Mouse (Mus musculus) heart, embryonic 12.5 days (tissue): Measurements from ENCODE around the gene Efemp1. TPM values are rescaled to one million over a fixed set of nuclear protein-coding genes. Genes with fewer than 3 reads are reported as not detected.
A peak's percentile ranks its signal among the peaks of the same experiment; 100 is the strongest.

ENCODE experiments used
- ATAC-seq: fragments of 200-750 bp; cut with Nextera tagmentation; 2 replicates; pipeline ENCODE4 v1.8.0; 2017; ENCODE audit warnings: moderate TSS enrichment, moderate library complexity; ENCODE audit not compliant: insufficient number of reproducible peaks, low FRiP score
- H3K27ac ChIP-seq: fragments of 300-500 bp; sonication (generic); 2 replicates; pipeline ENCODE4 v1.5.1; 2016; ENCODE audit warnings: mild to moderate bottlenecking, moderate library complexity; ENCODE audit not compliant: poor library complexity, severe bottlenecking
- H3K27me3 ChIP-seq: fragments of 300-500 bp; sonication (generic); replicated peaks from 2 replicates; pipeline ENCODE4 v1.6.1; 2016; ENCODE audit warnings: mild to moderate bottlenecking, moderate library complexity
- H3K36me3 ChIP-seq: fragments of 300-500 bp; sonication (generic); 2 replicates; pipeline ENCODE4 v1.6.1; 2016; ENCODE audit warnings: mild to moderate bottlenecking, moderate library complexity
- H3K4me1 ChIP-seq: fragments of 300-500 bp; sonication (generic); replicated peaks from 2 replicates; pipeline ENCODE4 v1.6.1; 2016; ENCODE audit warnings: mild to moderate bottlenecking
- H3K4me2 ChIP-seq: fragments of 300-500 bp; sonication (generic); 2 replicates; pipeline ENCODE4 v1.6.1; 2016; ENCODE audit warnings: mild to moderate bottlenecking, moderate library complexity
- H3K4me3 ChIP-seq: fragments of 300-500 bp; sonication (generic); 2 replicates; pipeline ENCODE4 v1.5.1; 2016; ENCODE audit warnings: mild to moderate bottlenecking
- H3K9ac ChIP-seq: fragments of 300-500 bp; sonication (generic); 2 replicates; pipeline ENCODE4 v1.6.1; 2016; ENCODE audit warnings: mild to moderate bottlenecking, moderate library complexity
- H3K9me3 ChIP-seq: fragments of 300-500 bp; sonication (generic); replicated peaks from 2 replicates; pipeline ENCODE4 v1.6.1; 2016; ENCODE audit warnings: mild to moderate bottlenecking, moderate library complexity
- WGBS: fragments of 180-500 bp; shearing (Covaris S2); methylation state at CpG from one replicate; pipeline ENCODE4 v1.1.7; 2016; 5-methylcytosine and 5-hydroxymethylcytosine counted together
- polyA plus RNA-seq: library from polyadenylated mRNA; unstranded; fragments of >200 nt; fragmentation: Nextera tagmentation; extraction: Ambion mirVana; gene quantifications from 2 replicates; pipeline ENCODE4 v1.2.1, GENCODE M21; 2016

Efemp1 gene
- polyA plus RNA-seq, 1 experiment from 2014 or later: 14.4 TPM

DNA sequence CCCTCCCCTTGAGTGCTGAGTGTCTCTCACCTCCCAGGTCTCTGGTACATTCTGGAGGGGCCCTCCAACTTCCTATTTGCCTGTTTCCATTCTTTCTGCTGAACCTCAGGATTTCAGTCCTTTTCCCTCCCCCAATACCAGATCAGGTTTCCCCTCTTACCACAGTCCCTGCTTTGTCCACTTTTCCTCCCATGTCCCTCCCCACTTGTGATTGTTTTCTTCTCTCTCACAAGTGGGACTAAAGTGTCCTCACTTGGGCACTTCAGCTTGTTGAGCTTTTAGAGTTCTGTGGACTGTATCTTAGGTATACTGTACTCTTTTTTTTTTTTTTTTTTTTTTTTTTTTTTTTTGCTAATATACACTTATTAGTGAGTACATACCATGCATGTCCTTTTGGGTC lies 6.1 kb downstream of the Efemp1 start:
- H3K4me1 ChIP-seq: no peaks in the 10 kb centered on the region
- H3K9ac ChIP-seq: no peak overlapping the region
- H3K36me3 ChIP-seq: no peaks in the 10 kb centered on the region
- 0 out of 2 replicates have a peak, but pooled peaks cover under 1% of the 10 kb centered on the region for H3K9me3 ChIP-seq
- no peak overlapping the region for H3K4me3 ChIP-seq
- H3K27me3 ChIP-seq: 0 out of 2 replicates have a peak, but pooled peaks cover 2% of the 10 kb centered on the region
- no peak overlapping the region for H3K4me2 ChIP-seq
- no peak for ATAC-seq
- H3K27ac ChIP-seq: no peak overlapping the region

DNA sequence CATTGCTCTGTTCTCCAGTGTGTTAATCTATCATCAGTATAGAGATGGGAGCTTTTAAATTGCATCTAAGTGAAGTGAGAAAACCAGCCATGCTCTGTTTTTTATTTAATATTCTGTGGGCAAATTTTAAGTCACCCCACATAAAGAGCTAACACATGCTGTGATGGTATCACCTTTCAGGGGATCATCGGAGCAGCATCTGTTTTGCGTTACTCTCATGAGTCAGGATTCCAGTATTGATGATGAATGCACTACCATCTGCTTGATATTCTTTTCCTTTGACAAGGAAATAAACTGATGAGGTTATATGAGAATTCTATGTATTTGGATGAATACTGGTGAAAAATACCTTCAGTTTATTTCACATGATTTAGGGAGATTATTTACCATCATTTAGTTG lies 16.1 kb downstream of the Efemp1 start:
- Histone ChIP-seq H3K4me2 (no peak overlapping the region), H3K9ac (no peak overlapping the region)

DNA sequence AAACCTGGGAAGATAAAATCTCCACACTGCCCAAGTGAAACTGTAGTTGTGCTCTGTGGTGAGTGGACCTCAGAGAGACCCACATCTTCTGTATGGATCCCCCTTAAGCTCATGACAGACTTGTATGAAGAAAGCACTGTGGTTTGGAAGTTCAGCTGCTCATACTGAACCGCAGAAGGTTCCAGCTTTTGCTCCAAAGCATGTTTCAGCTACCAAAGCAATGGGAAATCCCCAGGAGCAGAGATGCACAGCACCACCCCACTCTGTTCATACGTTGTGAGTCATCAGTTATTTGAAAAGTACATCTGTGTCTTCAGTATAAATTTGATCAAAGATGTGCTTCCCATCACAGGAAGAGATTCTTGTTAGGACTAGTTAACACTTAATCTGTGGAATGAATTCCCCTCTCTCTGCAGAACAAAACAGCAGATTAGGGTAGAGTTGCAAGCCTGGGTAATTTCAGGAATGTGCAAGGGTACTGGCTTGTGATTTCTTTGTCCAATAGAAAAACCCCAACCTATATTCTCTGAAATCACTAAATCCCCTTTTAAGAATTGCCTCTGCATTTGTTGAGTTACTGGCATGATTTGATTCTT lies 28.5 kb downstream of the Efemp1 start:
- Histone ChIP-seq H3K36me3 (no peaks in the 10 kb centered on the region), H3K4me2 (no peak overlapping the region), H3K4me1 (no peaks in the 10 kb centered on the region), H3K27me3 (no peaks in the 10 kb centered on the region), H3K9me3 (peaks cover 4% of the 10 kb centered on the region; the same call in 1 of the 2 replicates), H3K27ac (no peak overlapping the region), H3K4me3 (no peak overlapping the region), H3K9ac (no peak overlapping the region)
- WGBS: 64% methylated on average over 2 of the region's 2 CpGs
- ATAC-seq: no peak

More for the DNA sequence above, 16.1 kb downstream of the Efemp1 start:
- Histone ChIP-seq H3K9me3 (0 out of 2 replicates have a peak, but pooled peaks cover 2% of the 10 kb centered on the region), H3K27me3 (no peaks in the 10 kb centered on the region), H3K4me1 (no peaks in the 10 kb centered on the region), H3K36me3 (no peaks in the 10 kb centered on the region), H3K27ac (no peak overlapping the region), H3K4me3 (no peak overlapping the region)
- no peak for ATAC-seq
- 69% methylated on average over 2 of the region's 2 CpGs for WGBS

DNA sequence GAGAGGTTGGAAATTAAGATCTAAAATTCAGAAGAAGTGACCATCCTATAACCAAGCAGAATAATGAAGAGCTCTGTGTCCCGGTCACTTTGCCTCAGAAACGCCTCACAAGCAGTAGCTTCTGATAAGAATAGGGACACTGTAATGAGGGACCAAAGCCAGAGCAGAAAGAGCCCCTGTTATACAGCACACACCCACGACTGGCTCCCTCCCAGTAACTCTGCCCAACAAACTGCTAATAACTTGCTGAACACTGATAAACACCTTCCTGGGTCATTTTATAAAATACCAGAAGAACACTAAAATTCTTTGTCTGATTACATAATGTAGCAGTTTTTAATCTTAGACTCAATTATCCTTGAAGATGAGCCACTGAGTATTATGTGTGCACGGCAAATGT lies 30.1 kb downstream of the Efemp1 start:
- ATAC-seq: no peak
- WGBS: 26% methylated on average over 4 of the region's 4 CpGs
- H3K9me3 ChIP-seq: no peaks in the 10 kb centered on the region
- H3K27ac ChIP-seq: no peak overlapping the region
- H3K4me3 ChIP-seq: no peak overlapping the region
- no peaks in the 10 kb centered on the region for H3K4me1 ChIP-seq
- no peak overlapping the region for H3K9ac ChIP-seq
- no peaks in the 10 kb centered on the region for H3K27me3 ChIP-seq
- no peaks in the 10 kb centered on the region for H3K36me3 ChIP-seq
- no peak overlapping the region for H3K4me2 ChIP-seq

DNA sequence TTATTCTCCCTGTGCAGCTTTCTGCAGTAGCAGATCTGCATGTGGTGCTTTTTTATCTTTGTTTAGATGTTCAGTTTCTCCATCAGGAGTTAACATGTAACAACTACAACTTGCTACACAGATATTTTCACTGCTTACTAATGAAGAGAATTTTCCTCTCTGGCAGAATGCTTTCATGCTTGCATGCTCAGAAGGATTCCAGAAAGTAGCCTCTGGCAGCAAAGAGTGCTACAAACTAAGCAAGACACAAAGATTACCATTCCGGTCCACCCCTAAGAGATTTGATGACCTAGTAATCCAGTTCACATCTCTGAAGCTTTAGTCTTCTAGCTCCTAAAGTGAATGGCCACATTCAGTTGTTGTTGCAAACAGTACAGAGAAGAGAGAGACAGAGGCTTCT lies 36.5 kb downstream of the Efemp1 start:
- no peaks in the 10 kb centered on the region for H3K9me3 ChIP-seq
- H3K27ac ChIP-seq: no peak overlapping the region
- H3K36me3 ChIP-seq: no peaks in the 10 kb centered on the region
- no peaks in the 10 kb centered on the region for H3K27me3 ChIP-seq
- no peak overlapping the region for H3K9ac ChIP-seq
- ATAC-seq: no peak
- H3K4me3 ChIP-seq: no peak overlapping the region
- H3K4me1 ChIP-seq: no peaks in the 10 kb centered on the region
- no peak overlapping the region for H3K4me2 ChIP-seq
- 83% methylated on average over 1 of the region's 1 CpGs for WGBS

DNA sequence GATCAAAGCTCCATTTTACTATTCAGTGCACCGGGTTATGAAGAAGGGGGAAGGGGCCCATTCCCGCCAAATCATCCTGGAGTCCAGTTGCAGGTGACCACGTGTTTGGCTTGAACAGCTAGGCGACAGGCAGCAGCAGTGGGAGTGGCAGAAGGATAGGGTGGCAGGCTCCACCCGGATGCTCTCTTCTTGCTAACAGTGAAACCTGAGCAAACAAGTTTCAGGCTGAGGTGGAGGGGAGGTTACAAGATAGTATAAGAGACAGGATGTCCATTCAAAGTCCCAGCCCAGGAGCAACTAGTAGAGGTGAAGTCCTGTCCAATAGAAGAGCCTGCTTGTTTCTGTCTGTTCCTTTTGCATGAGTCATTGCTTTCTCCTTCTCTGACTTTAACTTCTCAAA lies 38.5 kb downstream of the Efemp1 start:
- no peak overlapping the region for H3K4me2 ChIP-seq
- H3K27me3 ChIP-seq: no peaks in the 10 kb centered on the region
- no peak overlapping the region for H3K27ac ChIP-seq
- no peaks in the 10 kb centered on the region for H3K36me3 ChIP-seq
- no peak overlapping the region for H3K4me3 ChIP-seq
- no peak for ATAC-seq
- H3K9ac ChIP-seq: no peak overlapping the region
- WGBS: 59% methylated on average over 5 of the region's 5 CpGs
- H3K9me3 ChIP-seq: no peaks in the 10 kb centered on the region
- H3K4me1 ChIP-seq: no peaks in the 10 kb centered on the region

DNA sequence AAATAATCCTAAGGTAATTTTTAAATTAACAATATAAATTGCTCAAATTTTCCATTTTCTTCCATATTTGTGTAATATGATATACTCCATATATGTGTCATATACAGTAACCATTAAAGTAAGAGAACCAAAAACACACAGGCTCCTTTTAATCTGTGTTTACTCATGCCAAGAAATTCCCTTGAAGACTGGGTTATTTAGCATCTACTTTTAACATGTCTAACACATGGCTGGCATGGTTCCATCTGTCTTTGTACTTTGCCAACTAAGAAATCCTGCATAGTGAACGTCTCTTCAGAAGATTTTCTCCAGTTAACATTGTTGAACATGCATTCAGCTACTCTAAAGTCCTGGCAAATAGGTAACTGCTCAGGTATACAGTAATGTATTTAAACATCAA lies 46.4 kb downstream of the Efemp1 start:
- H3K36me3 ChIP-seq: no peaks in the 10 kb centered on the region
- H3K9me3 ChIP-seq: no peaks in the 10 kb centered on the region
- 0 out of 2 replicates have a peak, but pooled peaks cover 3% of the 10 kb centered on the region for H3K4me1 ChIP-seq
- no peak overlapping the region for H3K9ac ChIP-seq
- no peak overlapping the region for H3K4me2 ChIP-seq
- no peak for ATAC-seq
- H3K27ac ChIP-seq: no peak overlapping the region
- H3K4me3 ChIP-seq: no peak overlapping the region
- H3K27me3 ChIP-seq: no peaks in the 10 kb centered on the region
- WGBS: 50% methylated on average over 1 of the region's 1 CpGs

DNA sequence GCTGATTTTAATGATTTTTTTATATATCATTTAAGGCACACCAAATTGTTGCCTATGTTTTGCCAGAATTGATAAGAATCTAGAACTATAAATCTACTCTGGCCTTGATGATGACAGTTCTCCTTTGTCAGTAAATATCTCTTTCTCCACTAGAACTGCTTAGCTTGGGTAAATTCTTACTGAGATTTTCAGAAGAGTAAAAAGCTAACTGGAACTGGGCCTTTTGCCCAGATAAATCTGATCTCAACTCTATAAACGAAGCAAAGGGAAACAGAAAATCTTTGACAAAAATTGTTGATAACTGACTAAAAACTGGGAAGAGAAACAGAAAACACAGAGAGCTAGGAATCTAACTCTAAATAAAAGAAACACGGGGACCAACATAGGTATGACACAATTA lies 51.6 kb downstream of the Efemp1 start:
- no peak for ATAC-seq
- WGBS: 59% methylated on average over 2 of the region's 2 CpGs
- no peaks in the 10 kb centered on the region for H3K9me3 ChIP-seq
- H3K27ac ChIP-seq: no peak overlapping the region
- H3K9ac ChIP-seq: no peak overlapping the region
- no peak overlapping the region for H3K4me3 ChIP-seq
- no peak overlapping the region for H3K4me2 ChIP-seq
- H3K4me1 ChIP-seq: peaks cover 5% of the 10 kb centered on the region
- H3K27me3 ChIP-seq: no peaks in the 10 kb centered on the region
- H3K36me3 ChIP-seq: no peaks in the 10 kb centered on the region

DNA sequence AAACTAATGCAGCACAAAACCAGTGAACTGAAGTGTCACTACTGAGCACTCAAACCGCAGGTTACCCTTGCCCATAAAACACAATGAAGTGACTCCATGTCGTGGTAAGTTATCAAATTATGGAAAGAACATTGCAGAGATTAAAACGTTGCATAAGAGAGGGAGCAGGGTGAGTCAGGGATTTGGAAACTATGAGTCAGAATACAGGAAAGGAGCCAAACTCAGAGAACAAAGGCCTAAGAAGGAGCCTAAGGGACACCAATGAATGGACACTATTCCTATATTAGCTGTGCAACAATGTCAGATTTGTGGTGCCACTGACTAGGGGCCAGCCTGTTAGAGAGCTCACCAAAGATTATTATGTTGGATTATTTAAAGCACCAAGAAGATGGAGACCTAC lies 53.3 kb downstream of the Efemp1 start:
- H3K9ac ChIP-seq: no peak overlapping the region
- WGBS: 39% methylated on average over 3 of the region's 3 CpGs
- ATAC-seq: peak; percentile 61
- H3K9me3 ChIP-seq: no peaks in the 10 kb centered on the region
- H3K4me2 ChIP-seq: no peak overlapping the region
- H3K27ac ChIP-seq: no peak overlapping the region
- no peak overlapping the region for H3K4me3 ChIP-seq
- H3K36me3 ChIP-seq: no peaks in the 10 kb centered on the region
- H3K27me3 ChIP-seq: no peaks in the 10 kb centered on the region
- peaks cover 5% of the 10 kb centered on the region for H3K4me1 ChIP-seq

DNA sequence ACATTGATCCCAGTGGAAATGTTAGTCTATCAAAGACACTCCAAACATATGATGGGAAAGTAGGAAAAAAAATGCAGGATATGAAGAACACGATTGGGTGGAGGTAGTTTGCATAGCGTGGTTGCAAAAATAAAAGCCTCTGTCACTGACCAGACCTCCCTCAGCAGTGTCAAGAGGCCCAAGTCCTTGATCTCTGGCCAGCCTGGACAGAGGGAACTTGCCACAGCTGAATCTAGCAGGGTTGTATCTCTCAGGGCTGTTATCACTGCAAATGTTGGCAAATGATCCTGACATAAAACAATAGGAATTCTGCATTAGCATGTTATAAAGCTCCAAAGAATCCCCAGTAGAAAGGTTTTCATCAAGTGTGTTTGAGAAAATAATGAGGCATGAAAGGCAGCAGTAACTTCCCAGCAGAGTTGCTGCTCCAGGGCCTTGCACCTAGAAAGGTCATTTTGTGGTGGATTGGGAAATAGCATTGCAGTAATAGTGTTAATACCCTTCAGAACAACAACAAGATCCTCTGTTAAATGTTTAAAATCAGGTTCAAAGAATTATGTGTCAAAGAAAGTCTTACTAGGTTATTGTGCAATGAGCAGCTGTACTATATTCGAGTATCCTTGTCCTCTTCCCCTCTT lies 56.0 kb downstream of the Efemp1 start:
- Histone ChIP-seq H3K9ac (no peak overlapping the region), H3K4me3 (no peak overlapping the region), H3K4me2 (no peak overlapping the region), H3K36me3 (no peaks in the 10 kb centered on the region), H3K27me3 (no peaks in the 10 kb centered on the region), H3K9me3 (no peaks in the 10 kb centered on the region), H3K27ac (no peak overlapping the region), H3K4me1 (peaks cover 10% of the 10 kb centered on the region)
- WGBS: 35% methylated on average over 3 of the region's 3 CpGs
- no peak for ATAC-seq

DNA sequence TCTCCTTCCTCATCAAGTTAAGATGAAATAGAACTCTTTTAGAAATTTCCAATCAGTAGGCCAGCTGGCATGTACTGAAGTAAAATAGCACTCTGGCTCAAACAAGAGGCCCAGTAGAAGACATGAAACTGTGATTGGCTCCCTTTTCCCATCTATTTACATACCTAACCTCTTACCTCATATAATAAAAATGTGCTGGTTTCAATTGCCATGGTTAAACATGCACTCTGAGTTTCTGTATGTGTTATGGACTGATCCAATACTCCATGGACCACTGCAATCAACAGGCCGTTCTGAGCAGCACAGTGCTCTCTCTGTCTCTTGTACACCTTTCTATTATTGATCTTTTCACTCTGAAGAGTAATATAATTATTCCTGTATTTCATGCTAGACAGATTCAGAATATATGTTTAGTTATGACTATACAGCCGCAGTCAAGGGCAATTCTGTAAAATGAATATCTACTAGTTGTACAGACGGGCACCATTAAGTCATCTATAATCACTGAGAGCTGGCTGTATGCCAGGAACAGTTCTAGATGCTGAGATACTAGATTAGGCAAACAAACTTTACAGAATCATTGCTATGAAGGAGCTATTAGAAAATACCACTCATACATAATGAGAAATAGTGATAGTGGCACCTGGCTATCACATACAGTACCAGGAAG lies 59.6 kb downstream of the Efemp1 start:
- no peak overlapping the region for H3K4me3 ChIP-seq
- H3K4me2 ChIP-seq: no peak overlapping the region
- no peak overlapping the region for H3K9ac ChIP-seq
- no peak for ATAC-seq
- peaks cover 10% of the 10 kb centered on the region for H3K4me1 ChIP-seq
- H3K27me3 ChIP-seq: no peaks in the 10 kb centered on the region
- no peak overlapping the region for H3K27ac ChIP-seq
- 78% methylated on average over 3 of the region's 3 CpGs for WGBS
- H3K36me3 ChIP-seq: no peaks in the 10 kb centered on the region
- H3K9me3 ChIP-seq: no peaks in the 10 kb centered on the region
